Mouse (Mus musculus) embryonic facial prominence, embryonic 12.5 days (tissue): ENCODE data around the gene Dlg5. TPM values are rescaled to one million over a fixed set of nuclear protein-coding genes. Genes with fewer than 3 reads are reported as not detected.

ENCODE experiments used
- ATAC-seq: fragments of 200-750 bp; cut with Nextera tagmentation; 2 replicates; pipeline ENCODE4 v1.8.0; 2017; ENCODE audit not compliant: insufficient number of reproducible peaks, insufficient read depth, low FRiP score, low TSS enrichment
- H3K27ac ChIP-seq: fragments of 300-500 bp; sonication (generic); 2 replicates; pipeline ENCODE4 v1.5.1; 2016; ENCODE audit warnings: mild to moderate bottlenecking
- H3K27me3 ChIP-seq: fragments of 300-500 bp; sonication (generic); 2 replicates; pipeline ENCODE4 v1.6.1; 2016; ENCODE audit warnings: mild to moderate bottlenecking, moderate library complexity
- H3K36me3 ChIP-seq: fragments of 300-500 bp; sonication (generic); 2 replicates; pipeline ENCODE4 v1.6.1; 2016; ENCODE audit warnings: mild to moderate bottlenecking
- H3K4me1 ChIP-seq: fragments of 300-500 bp; sonication (generic); 2 replicates; pipeline ENCODE4 v1.6.1; 2016
- H3K4me2 ChIP-seq: fragments of 300-500 bp; sonication (generic); replicated peaks from 2 replicates; pipeline ENCODE4 v1.6.1; 2016; ENCODE audit warnings: mild to moderate bottlenecking, moderate library complexity
- H3K4me3 ChIP-seq: fragments of 300-500 bp; sonication (generic); 2 replicates; pipeline ENCODE4 v1.5.1; 2016; ENCODE audit warnings: mild to moderate bottlenecking
- H3K9ac ChIP-seq: fragments of 300-500 bp; sonication (generic); 2 replicates; pipeline ENCODE4 v1.6.1; 2016; ENCODE audit warnings: mild to moderate bottlenecking, moderate library complexity
- H3K9me3 ChIP-seq: fragments of 300-500 bp; sonication (generic); 2 replicates; pipeline ENCODE4 v1.6.1; 2016; ENCODE audit warnings: mild to moderate bottlenecking, moderate library complexity
- WGBS: fragments of 180-500 bp; shearing (Covaris S2); methylation state at CpG from one replicate; pipeline ENCODE4 v1.1.7; 2016; 5-methylcytosine and 5-hydroxymethylcytosine counted together
- polyA plus RNA-seq: library from polyadenylated mRNA; unstranded; fragments of >200 nt; fragmentation: Nextera tagmentation; extraction: Ambion mirVana; gene quantifications from 2 replicates; pipeline ENCODE4 v1.2.1, GENCODE M21; 2016

Gene Dlg5
- polyA plus RNA-seq, 1 experiment from 2014 or later: 28.9 TPM

DNA sequence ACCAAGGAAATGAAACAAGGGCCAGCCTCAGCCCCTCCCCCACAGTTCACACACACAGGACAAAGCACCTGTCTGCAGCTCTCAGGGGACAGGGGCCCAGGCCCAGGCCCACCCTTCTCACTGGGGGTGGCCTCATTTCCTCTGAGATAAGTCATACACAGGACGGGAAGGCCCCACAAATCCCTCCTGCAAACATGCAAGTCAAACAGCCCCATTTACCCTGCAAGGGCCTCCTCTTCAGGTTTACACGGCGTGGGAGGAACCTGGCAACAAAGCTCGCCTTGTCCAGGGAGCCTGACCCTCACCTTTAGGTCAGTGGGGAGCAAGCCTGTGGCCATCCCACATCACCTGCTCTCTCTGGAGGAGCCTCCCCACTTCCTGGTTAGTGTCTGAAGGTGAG is 60.2 kb downstream of the Dlg5 start:
- H3K27me3 ChIP-seq: no peaks in the 10 kb centered on the region
- H3K4me3 ChIP-seq: no peak overlapping the region
- 39% methylated on average over 4 of the region's 4 CpGs for WGBS
- H3K4me2 ChIP-seq: no peak overlapping the region
- no peak overlapping the region for H3K27ac ChIP-seq
- H3K9ac ChIP-seq: no peak overlapping the region
- peaks cover 13% of the 10 kb centered on the region for H3K36me3 ChIP-seq
- ATAC-seq: no peak
- no peaks in the 10 kb centered on the region for H3K9me3 ChIP-seq
- peaks cover 10% of the 10 kb centered on the region; the same call in 1 of the 2 replicates for H3K4me1 ChIP-seq

GRCm38 (mm10) chr14:24182955-24183354 is 62.8 kb downstream of the Dlg5 start:
- H3K27ac ChIP-seq: 0 out of 2 replicates have a peak overlapping the region, but pooled peaks have one; percentile 30
- no peak for ATAC-seq

DNA sequence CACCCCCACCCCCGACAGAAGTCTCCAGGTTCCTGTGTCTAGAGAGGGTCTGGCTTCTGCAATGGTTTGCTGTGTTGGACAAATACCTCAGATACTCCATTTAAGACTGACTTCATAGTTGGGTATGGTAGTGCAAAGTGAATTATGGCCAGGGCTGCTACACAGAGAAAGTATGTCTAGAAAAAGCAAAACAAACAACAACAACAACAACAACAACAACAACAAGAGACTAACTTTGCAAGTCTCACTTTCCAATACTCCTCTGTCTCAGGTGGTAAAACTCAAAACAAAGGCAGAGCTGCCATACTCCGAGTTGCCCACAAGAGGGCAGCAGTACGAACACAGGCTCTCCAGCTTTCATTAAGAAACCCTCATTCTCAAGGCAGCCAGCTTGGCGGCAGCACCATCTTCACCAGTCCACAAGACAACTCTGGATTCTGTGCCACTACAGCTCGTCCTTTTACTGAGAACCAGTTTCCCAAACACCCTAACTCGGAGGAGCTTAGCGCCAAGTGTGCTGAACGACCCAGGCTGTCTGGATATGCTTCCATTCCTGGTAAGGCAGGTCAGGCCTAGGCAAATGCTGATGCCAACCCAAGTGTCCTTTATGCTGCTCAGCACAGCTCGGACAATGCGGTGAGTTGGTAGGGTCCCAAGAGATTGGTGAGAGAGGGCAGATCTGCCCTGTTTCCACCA is 63.8 kb downstream of the Dlg5 start:
- no peak for ATAC-seq
- H3K36me3 ChIP-seq: peaks cover 11% of the 10 kb centered on the region
- WGBS: 27% methylated on average over 10 of the region's 10 CpGs
- H3K9ac ChIP-seq: no peak overlapping the region
- H3K4me3 ChIP-seq: no peak overlapping the region
- H3K27ac ChIP-seq: peak overlapping the region; percentile 18
- no peaks in the 10 kb centered on the region for H3K27me3 ChIP-seq
- H3K9me3 ChIP-seq: no peaks in the 10 kb centered on the region
- H3K4me1 ChIP-seq: peaks cover 10% of the 10 kb centered on the region; the same call in 1 of the 2 replicates
- no peak overlapping the region for H3K4me2 ChIP-seq

More at GRCm38 (mm10) chr14:24182955-24183354, 62.8 kb downstream of the Dlg5 start:
- no peak overlapping the region for H3K4me3 ChIP-seq
- H3K9ac ChIP-seq: no peak overlapping the region
- no peaks in the 10 kb centered on the region for H3K9me3 ChIP-seq
- no peak overlapping the region for H3K4me2 ChIP-seq
- H3K4me1 ChIP-seq: peaks cover 10% of the 10 kb centered on the region; the same call in 1 of the 2 replicates
- 0 out of 2 replicates have a peak, but pooled peaks cover 2% of the 10 kb centered on the region for H3K36me3 ChIP-seq
- WGBS: 85% methylated on average over 3 of the region's 3 CpGs
- H3K27me3 ChIP-seq: no peaks in the 10 kb centered on the region

- no peak for ATAC-seq
- Histone ChIP-seq H3K4me1 (0 out of 2 replicates have a peak, but pooled peaks cover 5% of the 10 kb centered on the region), H3K9me3 (no peaks in the 10 kb centered on the region), H3K4me2 (no peak overlapping the region), H3K4me3 (no peak overlapping the region), H3K9ac (no peak overlapping the region), H3K27ac (no peak overlapping the region), H3K36me3 (peaks cover 31% of the 10 kb centered on the region), H3K27me3 (no peaks in the 10 kb centered on the region)
- WGBS: 68% methylated on average over 6 of the region's 6 CpGs
These were observed 66.2 kb downstream of the Dlg5 start for GRCm38 (mm10) chr14:24179466-24179991.

GRCm38 (mm10) chr14:24176609-24177008 is 69.1 kb downstream of the Dlg5 start:
- Histone ChIP-seq H3K9ac (no peak overlapping the region), H3K9me3 (no peaks in the 10 kb centered on the region), H3K4me3 (no peak overlapping the region), H3K4me1 (no peaks in the 10 kb centered on the region), H3K27me3 (no peaks in the 10 kb centered on the region), H3K4me2 (no peak overlapping the region), H3K36me3 (peaks cover 47% of the 10 kb centered on the region), H3K27ac (no peak overlapping the region)
- ATAC-seq: no peak
- WGBS: 67% methylated on average over 10 of the region's 10 CpGs

DNA sequence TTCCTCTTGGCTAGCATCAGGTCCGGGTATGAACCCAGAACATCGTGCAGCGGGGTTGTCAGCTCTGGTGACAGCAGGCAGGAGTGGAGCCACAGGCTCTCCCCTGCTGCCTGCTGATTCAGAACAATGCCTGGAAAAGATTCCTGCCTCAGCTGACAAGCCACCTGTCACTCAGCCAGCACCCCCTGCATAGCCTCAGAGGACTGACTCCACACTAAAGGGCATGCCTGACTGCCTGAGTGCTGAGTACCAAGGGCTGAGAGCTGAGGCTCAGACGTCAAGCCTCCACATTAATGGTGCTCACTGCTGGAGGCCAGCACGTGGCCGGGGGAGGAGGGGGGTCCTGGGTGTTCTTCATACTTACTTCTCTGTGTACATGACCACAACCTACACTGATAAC is 72.4 kb downstream of the Dlg5 start:
- Histone ChIP-seq H3K4me1 (no peaks in the 10 kb centered on the region), H3K27me3 (no peaks in the 10 kb centered on the region), H3K4me2 (no peak overlapping the region), H3K9ac (no peak overlapping the region), H3K36me3 (peaks cover 76% of the 10 kb centered on the region), H3K4me3 (no peak overlapping the region), H3K27ac (no peak overlapping the region), H3K9me3 (no peaks in the 10 kb centered on the region)
- WGBS: 70% methylated on average over 6 of the region's 6 CpGs
- ATAC-seq: no peak

DNA sequence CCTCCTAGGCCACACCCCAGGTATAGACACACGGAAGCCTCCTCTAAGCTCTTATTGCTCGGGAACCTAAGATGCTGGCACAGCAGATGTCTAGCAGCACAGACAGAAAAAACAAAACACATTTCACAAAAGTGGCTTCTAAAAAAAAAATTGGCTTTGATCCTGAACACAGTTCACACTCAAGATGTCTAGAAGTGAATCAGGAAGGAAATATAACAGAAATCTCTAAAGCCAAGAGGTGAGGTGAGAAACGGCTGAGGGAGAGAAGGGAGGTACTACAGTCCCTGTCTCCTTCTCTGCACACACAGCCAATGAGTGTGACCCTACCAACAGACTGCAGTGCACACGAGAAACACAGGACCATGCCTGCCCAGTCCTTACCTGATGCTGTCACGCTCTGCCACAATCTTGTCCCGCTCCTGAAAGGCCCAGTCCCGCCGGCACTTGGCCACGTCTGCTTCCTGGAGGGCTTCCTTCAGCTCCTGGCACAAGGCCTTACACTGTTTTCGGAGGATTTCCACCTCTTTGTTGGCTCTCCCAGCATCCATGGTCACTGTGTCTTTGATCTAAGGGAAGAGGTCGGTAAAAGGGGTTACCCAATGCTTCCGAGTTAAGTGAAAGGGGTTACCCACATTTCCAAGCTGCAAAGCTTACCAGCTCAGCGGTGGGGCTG is 73.9 kb downstream of the Dlg5 start:
- WGBS: 82% methylated on average over 13 of the region's 13 CpGs
- ATAC-seq: no peak
- no peak overlapping the region for H3K4me2 ChIP-seq
- peaks cover 80% of the 10 kb centered on the region for H3K36me3 ChIP-seq
- H3K4me3 ChIP-seq: no peak overlapping the region
- H3K9ac ChIP-seq: no peak overlapping the region
- no peak overlapping the region for H3K27ac ChIP-seq
- no peaks in the 10 kb centered on the region for H3K27me3 ChIP-seq
- no peaks in the 10 kb centered on the region for H3K4me1 ChIP-seq
- H3K9me3 ChIP-seq: no peaks in the 10 kb centered on the region

DNA sequence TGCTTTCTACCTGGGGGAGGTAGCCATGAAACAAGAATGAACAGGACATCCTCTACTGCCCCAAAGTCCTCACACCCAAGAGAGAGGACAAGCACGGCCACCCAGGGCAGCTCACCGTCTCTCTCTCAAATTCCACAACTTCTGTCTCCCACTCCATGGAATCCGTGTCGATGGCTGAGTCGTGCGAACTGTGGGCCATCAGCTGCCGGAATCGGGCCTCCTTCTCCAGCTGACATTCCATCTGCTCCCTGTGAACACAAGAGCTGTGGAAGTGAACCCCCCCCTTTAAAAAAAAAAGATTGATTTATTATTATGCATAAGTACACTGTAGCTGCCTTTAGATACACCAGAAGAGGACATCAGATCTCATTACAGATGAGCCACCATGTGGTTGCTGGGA is 79.7 kb downstream of the Dlg5 start:
- no peak overlapping the region for H3K4me3 ChIP-seq
- H3K4me1 ChIP-seq: no peaks in the 10 kb centered on the region
- no peak for ATAC-seq
- H3K4me2 ChIP-seq: no peak overlapping the region
- H3K36me3 ChIP-seq: peaks cover 93% of the 10 kb centered on the region
- H3K9ac ChIP-seq: no peak overlapping the region
- WGBS: 96% methylated on average over 8 of the region's 8 CpGs
- H3K27me3 ChIP-seq: no peaks in the 10 kb centered on the region
- no peaks in the 10 kb centered on the region for H3K9me3 ChIP-seq
- no peak overlapping the region for H3K27ac ChIP-seq

DNA sequence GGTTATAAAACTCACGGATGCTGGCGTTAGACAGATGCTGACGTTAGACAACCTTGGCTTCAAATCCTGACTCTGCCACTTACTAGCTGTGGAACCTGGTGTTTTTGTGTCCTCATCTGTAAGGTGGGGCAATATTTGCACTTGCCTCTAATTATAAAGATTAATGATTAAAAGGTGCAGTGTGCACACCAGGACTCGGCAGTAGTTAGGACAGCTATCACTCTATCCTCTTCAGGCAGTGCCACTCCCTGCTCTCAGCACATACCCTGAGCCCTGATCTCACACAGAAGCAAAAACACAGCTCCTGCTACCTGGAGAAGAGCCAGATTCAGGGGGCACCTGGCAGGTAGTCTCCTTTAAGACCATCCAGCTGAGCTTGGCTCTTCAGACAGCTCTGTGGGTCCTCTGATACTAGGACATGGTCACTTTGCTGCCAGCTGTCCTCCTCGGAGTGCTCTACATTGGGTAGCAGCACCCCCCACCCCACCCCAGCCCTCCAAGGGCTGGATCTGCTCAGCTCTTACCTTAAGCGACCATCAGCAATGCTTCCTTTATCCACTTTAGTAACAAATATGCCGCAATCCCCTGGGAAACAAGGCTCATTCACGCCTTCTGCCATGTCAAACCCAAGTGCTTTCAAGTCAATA is 80.9 kb downstream of the Dlg5 start:
- Histone ChIP-seq H3K9me3 (no peaks in the 10 kb centered on the region), H3K4me1 (no peaks in the 10 kb centered on the region), H3K36me3 (peaks cover 90% of the 10 kb centered on the region), H3K27me3 (no peaks in the 10 kb centered on the region), H3K4me3 (no peak overlapping the region), H3K27ac (no peak overlapping the region), H3K9ac (no peak overlapping the region), H3K4me2 (no peak overlapping the region)
- WGBS: 91% methylated on average over 8 of the region's 8 CpGs
- no peak for ATAC-seq

GRCm38 (mm10) chr14:24162856-24163255 is 82.9 kb downstream of the Dlg5 start:
- no peak overlapping the region for H3K27ac ChIP-seq
- 89% methylated on average over 10 of the region's 10 CpGs for WGBS

DNA sequence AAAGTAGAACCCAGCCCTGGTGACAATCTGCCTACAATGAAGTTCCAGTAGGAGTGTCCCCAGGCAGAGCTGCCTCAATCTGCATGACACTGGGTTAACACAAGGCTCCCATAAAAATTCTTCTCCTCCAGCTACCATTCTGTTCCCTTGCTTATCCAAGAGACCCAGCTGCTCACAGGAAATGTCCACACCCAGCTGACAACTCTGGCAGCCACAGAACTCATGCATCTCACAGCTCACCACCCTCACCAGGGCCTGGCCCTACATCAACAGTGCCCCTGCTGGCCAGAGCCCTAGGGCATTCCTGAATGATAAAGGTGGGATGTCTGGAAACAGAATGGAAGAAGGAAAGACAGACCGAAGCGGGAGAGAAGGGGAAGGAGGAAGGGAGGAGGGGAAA is 96.8 kb downstream of the Dlg5 start:
- Histone ChIP-seq H3K4me2 (no peak overlapping the region), H3K27ac (no peak overlapping the region), H3K4me1 (no peaks in the 10 kb centered on the region), H3K4me3 (no peak overlapping the region), H3K36me3 (peaks cover 94% of the 10 kb centered on the region), H3K9ac (no peak overlapping the region), H3K27me3 (no peaks in the 10 kb centered on the region), H3K9me3 (no peaks in the 10 kb centered on the region)
- 84% methylated on average over 2 of the region's 2 CpGs for WGBS
- no peak for ATAC-seq

More at GRCm38 (mm10) chr14:24162856-24163255, 82.9 kb downstream of the Dlg5 start:
- no peak overlapping the region for H3K9ac ChIP-seq
- no peaks in the 10 kb centered on the region for H3K27me3 ChIP-seq
- no peaks in the 10 kb centered on the region for H3K9me3 ChIP-seq
- H3K36me3 ChIP-seq: peaks cover 88% of the 10 kb centered on the region
- H3K4me1 ChIP-seq: no peaks in the 10 kb centered on the region
- H3K4me2 ChIP-seq: no peak overlapping the region
- ATAC-seq: no peak
- no peak overlapping the region for H3K4me3 ChIP-seq
